Mouse (Mus musculus) liver (tissue): ENCODE measurements around the gene Pnpo.

Experiments used
- DNase-seq: peaks from one replicate; pipeline ENCODE4 v3.0.0-alpha.2; 2020; ENCODE audit warnings: mixed read lengths

Gene Pnpo

DNA sequence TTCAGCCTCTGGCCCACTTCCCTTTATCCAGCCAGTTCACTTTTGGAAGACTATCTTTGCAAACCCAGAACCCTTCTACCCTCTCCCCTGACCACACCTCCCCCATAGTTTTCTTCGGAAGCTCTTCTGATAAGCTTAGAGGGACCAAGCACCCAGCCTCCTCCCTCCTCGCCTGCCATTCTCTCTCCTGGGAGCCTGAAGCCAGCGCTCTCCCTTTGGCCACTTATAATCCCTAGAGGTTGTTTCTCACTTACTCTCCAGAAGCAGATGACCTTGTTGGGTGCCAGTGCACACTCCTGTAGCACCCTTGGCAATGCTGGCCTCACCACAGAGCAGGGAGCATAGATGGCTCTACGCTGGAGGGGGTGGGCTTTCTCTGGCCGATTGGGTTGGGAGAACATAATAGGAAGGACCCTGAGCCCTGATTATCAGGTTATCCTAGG, 25.5 kb upstream of the Pnpo start:
- DNase-seq = peak; percentile 63

DNA sequence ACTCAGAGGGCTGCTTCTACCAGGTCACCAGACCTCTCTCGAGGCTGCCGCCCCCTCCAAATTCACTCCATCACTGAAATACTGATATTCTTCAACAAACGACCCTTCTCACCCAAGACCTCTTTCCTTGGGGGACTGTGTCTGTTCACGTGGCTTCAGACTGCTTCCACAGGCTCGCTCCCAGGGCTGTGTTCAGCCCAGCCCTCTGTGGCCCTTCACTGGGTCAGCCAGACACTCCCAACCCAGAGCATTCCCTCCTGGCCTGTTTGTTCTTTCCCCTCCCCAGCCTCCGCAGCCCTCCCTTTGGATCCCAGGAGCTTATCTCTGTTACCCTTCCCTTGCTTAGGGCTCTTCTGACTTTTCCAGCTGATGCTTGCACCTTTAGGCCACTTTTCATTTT, 24.7 kb upstream of the Pnpo start:
- DNase-seq = no peak

DNA sequence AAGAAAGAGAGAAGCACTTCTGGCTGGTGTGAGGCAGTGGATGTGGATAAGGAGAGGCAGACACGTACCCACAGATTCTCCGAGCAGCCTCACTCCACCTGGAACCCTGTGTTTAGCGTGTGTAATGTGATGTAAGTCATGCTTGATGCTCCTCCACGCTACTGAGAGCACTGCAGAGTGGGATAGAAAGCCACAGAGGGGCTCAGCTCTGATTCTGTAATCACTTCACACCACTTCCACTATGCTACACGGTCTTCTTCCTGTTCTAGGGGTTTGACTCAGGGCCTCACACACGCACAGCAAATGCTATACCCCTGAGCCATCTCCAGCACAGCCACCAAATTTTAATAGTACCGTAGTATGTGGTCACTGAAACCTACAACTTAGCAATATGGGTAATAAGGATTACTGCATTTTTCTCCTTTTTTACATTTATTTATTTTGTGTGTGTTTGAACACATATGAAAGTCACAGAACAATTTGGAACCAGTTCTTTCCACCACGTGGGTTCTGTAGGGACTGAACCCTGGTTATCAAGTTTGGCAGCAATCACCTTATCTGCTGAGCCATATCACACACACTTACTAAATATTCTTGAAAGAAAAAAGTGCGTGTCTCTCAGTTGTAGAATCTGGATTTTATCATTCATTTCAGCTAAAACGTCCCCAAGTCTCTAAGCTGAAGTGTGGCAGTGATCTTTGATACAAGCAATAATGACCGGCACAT, 23.9 kb upstream of the Pnpo start:
- no peak for DNase-seq

DNA sequence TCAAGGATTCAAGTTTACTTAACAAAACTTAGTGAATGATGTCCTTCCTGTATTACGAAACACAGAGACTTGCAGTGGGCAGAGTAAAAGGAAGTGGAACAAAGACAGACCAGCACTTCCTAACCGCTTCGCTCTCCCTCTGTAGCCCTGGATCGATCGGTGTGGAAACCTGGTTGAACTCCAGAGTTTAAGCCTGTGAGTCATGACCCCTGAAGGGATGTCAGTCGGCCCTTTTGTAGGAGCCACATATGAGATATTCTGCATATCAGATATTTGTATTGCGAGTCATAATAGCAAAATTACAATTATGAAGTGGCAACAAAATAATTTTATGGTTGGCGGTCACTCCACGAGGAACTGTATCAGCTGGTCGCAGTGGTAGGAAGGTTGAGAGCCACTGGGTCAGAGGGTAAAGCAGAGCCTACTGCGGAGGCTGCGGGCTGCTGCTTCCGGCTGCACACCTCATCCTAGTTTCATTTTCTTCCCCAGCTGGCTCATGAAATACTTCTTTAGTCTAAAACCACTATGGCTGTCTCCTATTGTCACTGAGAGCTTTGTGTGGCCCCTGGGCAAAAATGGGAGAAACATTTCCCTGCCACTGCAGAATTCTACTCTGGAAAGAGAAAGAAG, 23.2 kb upstream of the Pnpo start:
- DNase-seq = no peak

DNA sequence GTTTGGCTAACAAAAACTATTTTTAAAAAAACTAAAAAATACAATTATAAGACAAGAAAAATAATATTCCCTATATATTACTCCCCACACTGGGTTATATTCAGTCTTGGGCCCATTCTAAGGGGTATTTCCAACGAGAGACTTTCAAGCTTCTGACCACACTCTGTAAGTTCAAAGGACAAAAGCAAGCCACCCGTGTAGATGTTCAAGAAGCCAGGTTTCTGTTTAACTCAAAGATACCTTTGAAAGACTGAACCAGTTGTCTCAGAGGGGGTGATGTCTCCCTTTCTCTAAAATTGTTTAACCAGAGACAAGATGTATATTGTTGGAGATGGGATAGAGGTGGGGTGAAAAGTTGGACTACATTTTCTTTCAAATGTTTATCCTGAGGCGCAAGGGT, 22.4 kb upstream of the Pnpo start:
- DNase-seq = no peak

DNA sequence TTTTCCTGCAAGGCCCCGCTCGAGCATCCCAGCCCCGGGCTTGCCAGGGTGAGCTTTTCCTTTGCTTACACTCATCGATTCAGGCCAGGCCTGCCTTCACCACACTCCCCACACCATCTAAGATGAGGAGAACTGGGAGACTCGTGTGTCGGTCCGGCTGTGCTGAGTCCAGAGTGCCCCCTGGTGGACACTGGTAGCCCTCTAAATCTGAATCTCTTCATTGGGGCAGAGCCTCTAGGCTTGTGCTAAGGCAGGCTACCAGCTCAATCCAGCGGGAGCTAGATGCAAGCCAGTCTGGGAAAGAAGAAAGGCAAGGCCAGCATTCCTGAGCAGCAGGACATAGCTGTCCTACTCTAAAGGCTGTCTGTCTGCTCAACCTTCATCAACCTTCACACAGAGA, 19.8 kb upstream of the Pnpo start:
- peak; percentile 91 for DNase-seq

DNA sequence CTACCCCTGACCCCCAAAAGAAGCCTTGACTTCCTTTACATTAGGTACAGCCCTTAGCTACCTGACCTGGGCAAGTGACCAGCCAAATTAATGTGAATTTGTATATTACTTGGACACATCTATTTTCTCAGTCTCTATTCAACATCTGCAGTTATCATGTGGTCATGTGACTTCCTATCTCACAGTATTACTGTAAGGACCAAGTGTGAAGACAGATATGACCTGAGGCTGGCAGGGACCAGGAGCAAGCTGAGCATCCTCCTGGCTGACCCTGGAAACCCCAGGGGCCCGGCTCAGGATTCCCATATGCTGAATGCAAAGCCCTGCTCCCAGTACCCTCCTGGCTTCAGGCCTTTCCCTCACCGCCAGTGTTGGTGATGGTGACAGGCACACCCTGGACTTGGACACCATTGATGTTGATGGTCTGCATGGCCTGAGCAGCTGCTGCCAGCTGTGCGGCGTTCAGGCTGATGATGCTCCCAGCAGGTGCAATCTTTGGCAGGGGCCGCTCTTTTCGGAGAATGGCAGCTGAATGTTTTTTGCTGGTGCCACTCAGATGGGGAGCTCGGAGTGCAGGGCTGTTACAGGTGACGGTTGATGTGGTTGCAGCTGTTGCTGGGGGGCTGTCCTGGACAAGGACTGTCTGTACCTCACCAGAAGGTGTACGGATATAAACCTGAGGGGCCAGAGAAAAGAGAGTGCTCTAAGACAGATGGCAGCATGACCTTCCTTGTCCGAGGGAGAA, 13.4 kb upstream of the Pnpo start:
- DNase-seq = no peak

DNA sequence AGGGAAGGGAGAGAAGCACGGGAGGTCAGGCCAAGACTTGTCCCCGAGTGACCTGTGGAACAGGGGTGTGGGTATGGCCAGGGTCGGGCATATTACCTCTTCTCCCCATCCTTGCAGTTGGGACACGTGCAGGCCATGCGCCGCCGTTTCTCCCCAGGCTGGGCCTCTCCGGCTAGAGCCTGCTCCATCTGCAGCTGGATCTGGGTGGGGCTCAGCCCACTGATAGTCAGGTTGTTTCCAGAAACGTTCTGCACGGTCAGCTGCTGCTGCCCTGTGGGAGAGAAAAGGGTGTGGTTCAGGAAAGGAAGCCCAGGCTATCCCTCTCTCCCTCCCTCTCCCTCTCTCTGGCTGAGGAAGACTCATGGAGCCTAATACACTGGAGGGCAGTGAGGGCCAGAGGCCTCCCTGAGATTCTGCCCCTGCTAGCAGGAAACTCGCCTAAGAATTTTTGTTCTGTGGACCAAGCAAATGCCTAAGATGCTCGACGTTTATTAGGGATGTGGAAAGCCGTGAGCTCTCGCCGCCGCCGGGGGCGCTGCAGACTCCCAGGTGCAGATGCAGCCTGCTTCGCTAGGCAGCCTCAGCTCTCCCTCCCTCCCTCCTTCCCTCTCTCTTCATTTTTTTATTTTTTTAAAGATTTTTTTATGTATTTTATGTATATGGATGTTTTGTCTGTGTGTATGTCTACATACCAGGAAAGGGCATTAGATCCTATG, 12.4 kb upstream of the Pnpo start:
- DNase-seq = peak; percentile 89

DNA sequence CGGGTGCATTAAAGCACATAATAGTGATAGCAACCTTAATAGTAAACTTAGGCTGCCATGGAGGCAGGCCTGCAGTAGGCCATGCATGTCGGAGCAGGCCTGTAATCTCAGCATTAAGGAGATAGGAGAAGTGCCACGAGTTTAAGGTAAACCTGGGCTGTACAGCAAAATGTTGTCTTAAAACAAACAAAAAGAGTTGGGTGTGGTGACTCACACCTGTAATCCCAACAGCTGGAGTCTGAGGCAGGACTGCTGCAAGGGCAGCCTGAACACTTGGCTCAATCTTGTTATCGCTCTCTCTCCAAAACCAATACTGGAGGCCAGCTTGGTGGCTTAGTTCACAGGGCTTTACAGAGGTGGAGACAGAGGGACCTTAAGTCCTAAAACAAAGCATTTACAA, 11.3 kb upstream of the Pnpo start:
- DNase-seq = no peak

DNA sequence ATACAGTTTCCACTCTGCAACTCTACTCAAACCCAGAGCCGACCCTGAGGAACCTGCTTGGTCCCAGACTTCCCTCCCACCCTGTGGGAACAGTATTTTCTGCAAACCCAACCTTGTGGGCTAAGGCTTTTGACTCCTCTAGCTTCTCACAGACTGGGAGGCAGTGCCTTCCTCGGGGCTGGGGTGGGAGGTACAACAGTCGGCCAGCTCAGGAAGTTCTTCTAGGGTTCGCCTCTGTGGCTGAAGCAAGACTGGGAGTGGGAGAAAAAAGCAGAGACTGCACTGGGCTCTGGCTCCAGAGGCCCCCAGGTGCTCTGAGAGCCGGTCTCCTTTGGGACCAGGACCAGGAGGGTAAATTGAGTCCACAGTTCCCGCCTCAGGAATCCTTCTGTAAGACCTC, 9.1 kb upstream of the Pnpo start:
- DNase-seq = no peak

DNA sequence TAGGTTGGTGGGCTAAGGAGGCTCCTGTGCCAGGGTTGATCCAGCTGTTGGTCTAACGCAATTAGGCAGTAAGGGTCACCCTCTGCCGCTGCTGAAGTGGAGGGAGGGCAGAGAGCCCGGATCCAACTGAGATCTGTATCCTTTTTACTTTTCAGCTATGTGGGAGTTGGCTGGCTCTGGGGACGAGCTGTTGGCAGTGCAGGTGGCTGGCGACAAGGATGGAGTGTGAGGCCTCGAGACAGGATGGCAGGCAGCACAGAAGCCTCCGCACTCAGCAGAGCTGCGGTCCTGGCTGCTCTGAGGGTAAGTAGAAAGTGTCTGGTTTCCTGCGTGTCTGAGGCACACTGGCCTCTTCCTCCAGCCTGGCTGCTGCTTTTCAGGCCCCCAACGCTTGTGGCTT, 8.6 kb upstream of the Pnpo start:
- DNase-seq = no peak

DNA sequence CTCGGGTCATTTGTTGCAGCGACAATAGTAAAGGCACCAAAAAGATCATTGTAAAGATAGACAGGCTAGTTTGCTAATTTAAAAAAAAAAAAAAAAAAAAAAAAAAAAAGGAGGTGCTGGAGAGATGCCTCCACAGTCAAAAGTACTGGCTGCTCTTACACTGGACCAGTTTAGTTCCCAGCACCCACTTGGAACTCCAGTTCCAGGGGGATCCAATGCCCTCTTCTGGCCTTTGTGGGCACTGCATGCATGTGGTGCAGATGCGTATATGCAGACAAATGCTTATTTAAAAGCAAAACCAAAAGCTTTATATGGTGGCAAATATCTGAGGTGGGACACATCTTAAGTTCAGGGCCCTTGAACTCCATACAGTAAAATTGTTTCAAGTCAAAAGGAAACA, 7.0 kb upstream of the Pnpo start:
- peak; percentile 69 for DNase-seq

DNA sequence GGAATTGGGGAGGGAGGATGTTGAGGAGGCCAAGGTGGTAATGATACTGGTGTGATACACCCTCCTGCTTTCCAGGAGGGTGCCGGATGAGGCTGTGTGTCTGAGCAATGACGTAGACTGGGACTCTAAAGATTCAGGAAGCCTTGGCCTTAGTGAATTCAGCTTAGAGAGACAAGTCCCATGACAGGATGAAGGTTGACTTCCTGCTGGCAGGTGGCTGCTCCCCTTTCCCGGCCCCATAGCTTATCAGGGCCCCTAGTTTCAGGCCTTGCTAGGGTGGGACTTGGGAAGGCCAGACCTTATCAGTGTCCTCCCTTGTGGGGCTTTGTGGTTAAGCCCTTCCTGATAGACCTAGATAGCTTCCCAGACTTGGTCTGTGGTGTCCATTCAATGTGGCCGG, 4.1 kb upstream of the Pnpo start:
- peak; percentile 92 for DNase-seq

DNA sequence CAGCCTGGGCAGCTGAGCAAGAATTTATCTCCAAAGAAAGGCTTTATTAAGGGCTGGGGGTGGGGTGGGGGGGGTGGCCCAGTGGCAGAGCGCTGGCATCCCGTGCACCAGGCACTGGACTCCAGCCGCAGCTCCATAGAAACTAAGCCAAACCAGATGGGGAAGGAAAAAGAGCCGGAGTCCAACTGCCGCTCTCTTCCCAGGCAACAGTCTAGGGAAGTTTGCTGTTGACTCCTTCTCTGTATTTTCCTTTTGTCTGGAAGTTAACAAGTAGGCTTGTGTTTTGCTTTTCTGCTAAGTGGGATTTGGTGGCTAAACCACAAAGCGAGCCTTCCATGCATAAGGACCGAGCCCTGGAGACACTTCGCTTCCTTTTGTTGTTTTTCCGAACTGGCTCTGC, 2.7 kb upstream of the Pnpo start:
- no peak for DNase-seq

DNA sequence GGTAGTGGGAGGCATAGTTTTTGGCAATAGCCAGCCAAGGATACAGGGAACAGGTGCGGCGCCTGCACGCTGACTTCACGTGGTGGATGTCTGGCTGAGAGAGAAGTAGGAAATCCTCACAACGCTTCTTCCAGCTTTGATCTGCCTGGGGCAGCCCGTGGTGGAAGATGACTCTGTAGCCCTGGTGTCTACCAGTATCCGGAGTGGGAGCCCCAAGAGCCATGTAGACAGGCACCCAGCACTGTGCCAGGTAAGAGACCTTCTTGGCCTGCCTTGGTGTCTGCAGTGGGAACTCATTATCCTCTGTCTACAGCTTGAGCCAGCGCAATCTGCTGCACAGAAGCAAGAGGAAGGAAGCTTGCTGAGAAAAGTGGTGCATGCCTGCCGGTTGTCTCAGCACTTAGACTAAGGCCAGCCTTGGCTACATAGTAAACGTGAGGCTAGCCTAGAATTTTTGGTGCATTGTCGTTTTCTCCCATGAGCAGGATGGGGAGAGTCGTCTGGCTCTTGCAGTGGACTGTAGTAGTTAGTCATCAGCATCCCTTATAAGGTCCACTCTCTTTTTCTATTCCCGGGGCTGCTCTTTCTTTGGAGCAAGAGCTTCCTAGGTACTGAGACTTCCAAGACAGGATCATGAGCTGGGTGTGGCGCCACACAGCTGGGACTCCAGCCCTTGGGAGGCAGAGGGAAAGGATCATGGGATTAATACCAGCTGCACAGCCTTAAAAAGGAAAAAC, 1.2 kb upstream of the Pnpo start:
- DNase-seq = peak; percentile 59

DNA sequence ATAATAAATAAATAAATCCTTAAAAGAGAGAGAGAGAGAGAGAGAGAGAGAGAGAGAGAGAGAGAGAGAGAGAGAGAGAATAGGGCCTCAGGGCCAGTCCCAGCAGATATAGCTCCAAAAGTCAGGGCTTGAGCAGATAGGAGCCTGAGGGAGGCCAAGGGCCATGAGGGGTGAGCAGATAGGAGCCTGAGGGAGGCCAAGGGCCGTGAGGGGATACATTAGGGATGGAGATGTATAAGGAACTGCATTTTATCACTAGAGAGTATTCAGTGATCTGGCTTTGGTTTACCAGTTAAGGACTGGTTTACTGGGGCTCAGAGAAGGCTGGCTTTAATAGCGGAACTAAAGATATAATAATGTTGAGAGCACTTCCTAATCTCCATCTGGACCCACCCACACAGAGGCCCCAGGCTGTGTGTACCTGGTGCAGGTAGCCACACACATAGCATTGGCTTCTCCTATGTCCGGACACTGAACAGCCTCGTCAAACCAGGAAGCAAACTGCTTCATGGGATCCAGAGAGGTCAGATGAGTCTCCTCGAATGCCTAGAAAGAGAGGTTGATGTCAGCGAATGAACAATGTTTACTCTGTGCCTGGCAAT, 1.7 kb downstream of the Pnpo start:
- peak; percentile 88 for DNase-seq

DNA sequence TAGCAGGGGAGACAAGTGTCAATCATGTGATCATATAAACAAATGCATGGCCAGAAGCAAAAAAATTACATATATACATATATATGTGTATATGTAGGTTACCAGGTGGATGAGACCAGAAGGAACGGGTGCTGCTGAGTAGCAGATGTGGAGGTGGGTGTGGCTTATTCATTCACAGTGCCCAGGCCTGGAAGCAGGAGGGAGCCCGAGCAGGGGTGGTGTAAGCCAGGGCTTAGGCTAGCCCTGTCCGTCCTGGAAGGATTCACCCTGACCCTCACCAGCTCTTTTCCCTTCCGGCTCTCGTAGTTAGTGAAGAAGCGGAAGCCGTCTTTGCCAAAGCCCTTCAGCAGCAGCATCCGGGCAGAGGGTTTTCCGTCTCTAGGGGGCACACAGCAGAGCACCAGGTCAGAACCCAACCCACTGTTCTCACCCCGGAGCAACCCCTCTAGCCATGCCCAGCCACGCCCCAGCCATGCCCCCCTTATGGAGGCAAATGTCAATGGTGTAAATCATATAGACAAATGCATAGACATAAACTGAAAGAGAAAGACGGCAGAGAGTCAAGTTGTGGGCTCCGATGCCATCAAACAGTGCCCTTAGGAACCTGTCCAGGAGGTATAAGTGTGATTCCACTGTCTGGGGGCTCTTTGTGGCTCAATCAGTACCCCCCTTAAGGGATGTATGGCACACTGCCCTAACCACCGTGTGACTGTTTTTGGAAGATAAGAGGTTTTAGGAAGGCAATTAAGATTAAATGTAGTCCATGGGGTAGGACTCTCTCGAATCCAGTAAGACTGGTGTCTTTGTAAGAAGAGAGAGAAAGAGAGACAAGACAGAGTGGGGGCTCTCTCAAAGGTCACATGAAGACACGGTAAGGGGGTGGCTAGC, 3.0 kb downstream of the Pnpo start:
- DNase-seq = peak; percentile 73

DNA sequence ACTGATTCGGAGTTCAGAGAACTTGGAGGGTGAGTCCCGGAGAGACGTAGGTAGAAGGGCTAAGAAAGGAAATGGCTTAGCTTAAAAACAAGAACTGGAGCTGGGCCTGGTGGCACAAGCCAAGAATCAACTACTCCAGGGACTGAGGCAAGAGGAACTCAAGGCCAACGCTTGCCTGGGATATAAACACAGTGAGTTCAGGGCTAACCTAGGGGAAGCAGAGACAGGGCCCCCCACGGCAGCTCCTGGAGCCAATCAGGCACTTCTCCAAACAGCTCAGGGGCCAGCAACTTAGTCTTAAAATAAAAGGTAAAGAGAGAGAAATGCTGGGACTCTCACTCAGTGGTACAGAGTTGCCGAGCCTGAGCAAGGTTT, 5.4 kb downstream of the Pnpo start:
- no peak for DNase-seq

DNA sequence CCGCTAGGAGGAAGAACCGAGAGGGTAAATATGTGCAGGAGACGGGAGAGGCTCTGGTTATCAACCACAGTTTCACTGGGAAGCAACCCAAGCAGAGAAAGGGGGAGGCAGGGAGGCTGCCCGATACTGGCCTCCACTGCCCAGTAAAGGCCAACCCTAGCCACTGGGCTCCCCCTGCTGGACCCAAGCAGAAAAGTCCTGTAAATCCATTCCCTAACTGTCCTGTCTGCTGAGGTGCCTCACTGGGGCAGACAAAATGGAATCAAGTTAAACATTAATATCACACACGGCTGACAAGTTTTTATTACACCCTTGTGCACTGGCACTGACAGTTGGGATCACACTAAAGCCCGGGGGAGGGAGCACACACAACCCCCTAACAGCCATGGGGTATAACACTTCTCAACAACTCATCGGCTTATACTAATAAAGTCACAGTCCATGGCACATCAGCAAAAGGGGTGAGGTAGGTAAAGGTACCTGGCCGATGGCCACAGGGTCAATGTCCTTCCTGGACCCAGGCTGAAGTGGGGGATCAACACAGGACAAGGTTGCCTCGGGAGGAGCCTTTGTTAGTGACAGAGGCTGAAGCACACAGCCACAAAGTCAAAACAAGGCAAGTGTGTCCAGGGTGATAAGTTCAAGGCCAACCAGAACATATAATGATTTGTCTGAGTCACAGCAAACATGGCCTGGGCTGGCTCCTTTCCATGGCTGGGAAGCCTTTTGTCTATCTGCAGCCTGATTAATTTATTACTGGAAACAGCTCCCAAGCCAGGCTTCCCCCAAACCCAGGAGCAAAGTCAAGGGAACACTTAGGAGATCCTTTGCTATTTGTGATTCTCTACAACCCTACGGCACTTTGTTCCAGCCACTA, 6.0 kb downstream of the Pnpo start:
- DNase-seq = peak; percentile 83
